Mouse (Mus musculus) kidney, postnatal 14 days (tissue): ENCODE measurements around the gene Stk25.
A peak's percentile ranks its signal among the peaks of the same experiment; 100 is the strongest.
"Not testable (repeated sequence)": the region's sequence is repeated elsewhere in the genome, so short reads cannot be mapped to it uniquely, and the experiment has no call there.

Experiments used
- DNase-seq: peaks from one replicate; pipeline ENCODE4 v3.0.0; 2022; ENCODE audit warnings: mixed read lengths

Gene Stk25

GRCm38 (mm10) chr1:93658559-93658958 is at the start of gene Stk25:
Gene Stk25, minus strand, starts transcription at chr1:93658659.
- DNase-seq = not testable (repeated sequence)

- DNase-seq = no peak
Measured at GRCm38 (mm10) chr1:93705389-93705788, 46.9 kb upstream of the Stk25 start.

DNA sequence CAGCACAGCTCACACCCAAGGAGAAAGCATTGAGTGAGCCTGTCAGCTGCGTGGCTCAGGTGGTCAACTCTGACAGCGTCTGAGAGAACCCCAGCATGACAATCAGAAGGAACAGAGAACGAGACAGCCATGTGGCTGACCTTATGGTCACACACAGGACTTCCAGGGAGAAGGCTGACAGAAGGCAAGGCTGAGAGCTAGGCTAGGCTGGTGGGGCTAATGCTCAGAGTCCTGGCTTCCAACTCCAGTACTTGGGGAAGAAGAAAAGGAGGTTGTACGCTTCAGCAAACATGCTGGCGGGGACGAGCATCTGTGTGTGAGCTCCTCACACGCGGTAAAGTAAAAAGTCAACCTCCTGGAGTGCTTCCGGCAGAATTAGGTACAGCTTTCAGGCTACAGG is 45.9 kb upstream of the Stk25 start:
- DNase-seq = no peak

DNA sequence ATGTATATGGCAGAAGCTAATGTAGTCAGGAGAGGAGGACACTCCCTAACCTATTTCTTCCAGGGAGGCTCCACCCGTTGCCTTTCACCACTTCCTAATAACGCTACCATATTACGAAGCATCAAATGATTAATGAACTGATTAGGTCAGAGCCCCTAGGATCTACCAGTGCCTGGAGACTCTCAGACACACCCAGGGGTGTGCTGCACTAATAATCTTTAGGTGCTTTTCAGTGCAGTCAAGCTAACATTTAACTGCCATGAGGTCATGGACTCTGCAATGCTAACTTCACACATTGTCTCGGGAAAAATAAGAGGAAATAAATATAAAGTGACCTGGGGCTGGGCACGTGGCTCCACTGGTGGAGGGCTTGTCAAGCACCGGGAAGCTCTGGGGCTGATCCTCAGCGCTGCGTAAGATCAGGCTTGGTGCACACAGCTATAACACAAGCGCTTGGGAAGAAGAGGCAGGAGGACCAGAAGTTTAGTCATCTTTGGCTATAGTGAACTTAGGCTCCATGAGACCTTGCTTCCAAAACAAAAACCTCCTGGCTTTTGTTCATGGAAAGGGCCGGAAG is 45.1 kb upstream of the Stk25 start:
- no peak for DNase-seq

GRCm38 (mm10) chr1:93702106-93702505 is 43.6 kb upstream of the Stk25 start:
- no peak for DNase-seq

GRCm38 (mm10) chr1:93699159-93699558 is 40.7 kb upstream of the Stk25 start:
- no peak for DNase-seq

DNA sequence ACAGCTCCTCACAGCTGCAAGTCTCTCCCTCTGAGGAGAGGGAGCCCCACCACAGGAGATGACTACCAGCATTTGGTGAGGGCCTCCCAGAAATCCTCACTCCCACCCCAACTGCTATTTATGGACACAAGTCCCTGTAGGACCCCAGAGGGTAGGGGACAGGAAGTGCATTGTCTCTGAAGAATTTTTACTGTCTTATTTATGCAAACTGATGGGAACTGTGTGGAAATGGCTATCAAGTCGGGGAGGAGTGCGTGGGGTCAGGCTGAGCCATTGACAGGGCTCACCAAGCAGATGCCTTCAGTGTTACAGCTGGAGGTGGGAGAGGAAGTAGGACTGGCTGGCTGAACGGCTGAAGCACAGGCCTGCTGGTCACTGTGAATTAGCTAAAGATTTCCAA is 38.9 kb upstream of the Stk25 start:
- peak; percentile 71 for DNase-seq

- DNase-seq = peak; percentile 88
Measured at GRCm38 (mm10) chr1:93694966-93695365, 36.5 kb upstream of the Stk25 start.

- peak; percentile 22 for DNase-seq
Measured at GRCm38 (mm10) chr1:93693943-93694342, 35.5 kb upstream of the Stk25 start.

DNA sequence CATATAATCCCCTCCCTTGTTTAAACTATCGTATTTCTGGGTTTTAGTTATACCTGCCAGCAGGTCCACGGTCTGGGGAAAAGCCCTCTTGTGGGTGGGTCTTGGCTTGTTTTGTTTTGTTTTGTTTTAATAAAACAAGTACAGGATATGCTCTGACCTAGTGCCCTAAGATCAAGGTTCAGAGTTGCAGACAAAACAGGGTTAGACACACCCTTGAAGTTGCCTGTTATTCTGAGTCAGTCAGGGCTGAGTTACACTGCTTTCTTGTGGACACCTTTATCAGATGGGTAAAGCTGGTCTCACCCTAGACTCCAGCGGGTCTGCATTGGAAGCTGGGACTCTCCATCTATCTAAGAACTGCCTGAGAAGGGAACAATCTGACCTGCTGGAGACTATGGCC is 35.0 kb upstream of the Stk25 start:
- DNase-seq = no peak

- DNase-seq = no peak
Measured at GRCm38 (mm10) chr1:93692773-93693172, 34.3 kb upstream of the Stk25 start.

DNA sequence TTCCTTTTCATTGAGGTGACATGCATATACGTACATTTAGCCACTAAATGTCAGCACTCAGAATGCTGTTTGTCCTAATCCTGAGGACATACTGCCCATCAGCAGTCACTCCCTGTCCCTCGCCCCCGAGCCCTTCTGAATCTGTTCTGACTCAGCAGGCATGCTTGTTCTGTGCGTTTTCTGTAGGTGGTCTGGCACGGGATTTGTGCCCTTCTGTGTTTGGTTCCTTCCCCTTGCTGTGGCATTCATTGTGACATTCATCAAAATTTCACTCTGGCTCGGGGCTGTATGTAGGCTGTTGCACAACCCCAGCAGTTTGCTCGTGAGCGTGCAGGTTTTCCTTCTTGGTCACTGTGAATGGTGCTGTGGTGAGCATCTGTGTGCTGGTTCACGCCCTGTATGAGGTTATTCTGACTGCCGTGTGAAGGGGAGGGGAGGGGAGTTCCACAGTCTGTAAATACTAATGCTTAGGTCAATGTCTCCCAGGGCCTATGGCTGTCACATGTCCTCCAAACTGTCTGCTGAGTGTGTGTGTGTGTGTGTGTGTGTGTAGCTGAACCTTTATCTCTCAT is 33.4 kb upstream of the Stk25 start:
- DNase-seq = no peak

GRCm38 (mm10) chr1:93691106-93691505 is 32.6 kb upstream of the Stk25 start:
- no peak for DNase-seq

- DNase-seq = no peak
Measured at GRCm38 (mm10) chr1:93689901-93690496, 31.5 kb upstream of the Stk25 start.

- peak; percentile 79 for DNase-seq
Measured at GRCm38 (mm10) chr1:93688154-93688553, 29.7 kb upstream of the Stk25 start.

- peak; percentile 72 for DNase-seq
Measured at GRCm38 (mm10) chr1:93686961-93687320, 28.5 kb upstream of the Stk25 start.

DNA sequence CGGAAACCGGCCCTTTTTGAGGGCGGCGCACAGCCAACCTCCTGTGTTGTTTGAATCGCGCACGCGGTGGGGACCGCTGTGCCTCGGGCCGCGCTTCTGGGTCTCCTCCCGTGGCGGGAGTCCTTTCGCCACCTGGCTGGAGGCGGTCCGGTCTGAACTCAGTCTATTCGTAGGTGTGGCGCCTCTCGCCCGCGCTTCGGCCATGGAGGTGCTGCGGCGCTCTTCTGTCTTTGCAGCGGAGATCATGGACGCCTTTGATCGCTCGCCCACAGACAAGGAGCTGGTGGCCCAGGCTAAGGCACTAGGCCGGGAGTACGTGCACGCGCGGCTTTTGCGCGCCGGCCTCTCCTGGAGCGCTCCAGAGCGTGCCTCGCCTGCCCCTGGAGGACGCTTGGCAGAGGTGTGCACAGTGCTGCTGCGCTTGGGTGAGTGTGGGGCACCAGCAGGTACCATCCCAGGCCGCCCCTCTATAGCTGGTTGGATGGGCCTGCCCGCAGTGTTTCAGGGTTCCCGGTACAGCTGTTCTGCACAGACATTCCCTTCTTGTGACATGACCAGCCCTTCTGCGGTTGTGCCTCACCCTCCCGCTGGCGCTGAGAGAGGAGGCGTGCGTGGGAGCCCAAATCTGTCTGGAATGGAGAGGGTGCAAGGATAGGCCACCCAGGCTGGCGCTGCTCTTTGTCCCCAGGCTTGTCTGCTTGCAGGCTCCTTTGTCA is 27.9 kb upstream of the Stk25 start:
- peak; percentile 82 for DNase-seq

GRCm38 (mm10) chr1:93685401-93686244 is 27.2 kb upstream of the Stk25 start, which contains the start of gene Bok:
Gene Bok, plus strand, starts transcription at chr1:93685660.
- peak; percentile 94 for DNase-seq

- peak; percentile 50 for DNase-seq
Measured at GRCm38 (mm10) chr1:93679889-93680568, 21.6 kb upstream of the Stk25 start.

DNA sequence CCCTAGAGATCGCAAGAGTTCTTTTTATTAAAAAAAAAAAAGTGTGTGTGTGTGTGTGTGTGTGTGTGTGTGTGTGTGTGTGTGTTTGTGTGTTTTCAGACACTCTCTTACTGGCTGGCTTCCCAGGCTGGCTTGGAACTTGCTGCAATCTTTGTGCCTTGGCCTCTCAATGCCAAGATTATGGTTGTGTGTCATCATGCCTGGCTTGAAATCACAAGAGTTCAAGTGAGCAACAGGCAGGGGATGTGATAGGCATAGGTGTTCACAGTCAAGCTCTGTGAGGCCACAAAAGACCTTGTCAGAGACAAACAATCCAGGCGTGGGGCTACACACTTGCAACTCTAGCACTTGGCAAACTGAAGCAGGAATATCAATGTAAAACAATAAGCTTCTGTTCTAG is 19.9 kb upstream of the Stk25 start:
- no peak for DNase-seq

GRCm38 (mm10) chr1:93672682-93673081 is 14.2 kb upstream of the Stk25 start:
- peak; percentile 33 for DNase-seq

DNA sequence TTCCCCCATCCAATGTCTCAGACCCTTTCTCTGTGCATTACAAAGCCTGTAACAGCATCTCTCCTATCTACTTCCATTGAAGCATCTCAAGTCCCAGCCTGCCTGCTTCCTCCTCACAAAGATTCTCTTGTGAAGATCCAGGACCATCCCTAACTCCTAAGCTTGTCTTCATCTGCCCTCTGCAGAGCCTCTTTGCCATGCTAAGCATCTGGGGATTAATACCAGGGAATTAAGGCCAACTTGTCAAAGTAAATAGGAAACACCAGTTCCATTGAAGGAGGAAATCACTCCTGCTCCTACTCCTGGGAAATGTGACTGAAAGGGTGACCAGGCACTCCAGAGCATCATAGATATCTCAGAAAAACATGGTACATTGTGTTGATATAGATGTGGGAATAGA is 11.5 kb upstream of the Stk25 start:
- no peak for DNase-seq
